Mouse (Mus musculus) liver, embryonic 14.5 days (tissue): ENCODE measurements around the gene Gprc5b. TPM values are rescaled to one million over a fixed set of nuclear protein-coding genes. Genes with fewer than 3 reads are reported as not detected.
A peak's percentile ranks its signal among the peaks of the same experiment; 100 is the strongest.

Experiments
- ATAC-seq: fragments of 200-750 bp; cut with Nextera tagmentation; 2 replicates; pipeline ENCODE4 v1.8.0; 2017; ENCODE audit warnings: moderate number of reproducible peaks, mild to moderate bottlenecking, moderate library complexity; ENCODE audit not compliant: insufficient read depth
- DNase-seq, 3 experiments: peaks; one replicate each; pipeline ENCODE4 v3.0.0-alpha.2; 2012 to 2013; ENCODE audit warnings: low read depth in 3 of 3, low spot score in 3 of 3
- H3K27ac ChIP-seq: fragments of 300-500 bp; sonication (generic); 2 replicates; pipeline ENCODE4 v1.5.1; 2014; ENCODE audit warnings: moderate library complexity, mild to moderate bottlenecking, control low read depth, inconsistent platforms
- H3K27me3 ChIP-seq: fragments of 300-500 bp; sonication (generic); 2 replicates; pipeline ENCODE4 v1.6.1; 2014; ENCODE audit warnings: mild to moderate bottlenecking, low read length, moderate library complexity; ENCODE audit not compliant: control insufficient read depth, insufficient read depth
- H3K36me3 ChIP-seq: fragments of 300-500 bp; sonication (generic); replicated peaks from 2 replicates; pipeline ENCODE4 v1.6.1; 2014; ENCODE audit warnings: low read depth; ENCODE audit not compliant: control insufficient read depth, insufficient read depth
- H3K4me1 ChIP-seq, 2 experiments: fragments of 200-500 bp in 1 of 2; fragments of 300-500 bp in 1 of 2; sonication (generic) in 1 of 2; replicated peaks; 2 replicates each; pipeline ENCODE4 v1.6.1; 2012 to 2014; ENCODE audit warnings: antibody characterized with exemption in 1 of 2, inconsistent platforms in 1 of 2, low read length in 1 of 2; ENCODE audit not compliant: control insufficient read depth in 2 of 2, insufficient read depth in 2 of 2
- H3K4me2 ChIP-seq: fragments of 300-500 bp; sonication (generic); 2 replicates; pipeline ENCODE4 v1.6.1; 2014; ENCODE audit warnings: low read depth, mild to moderate bottlenecking, control low read depth, moderate library complexity
- H3K4me3 ChIP-seq, 2 experiments: fragments of 200-500 bp in 1 of 2; fragments of 300-500 bp in 1 of 2; sonication (generic) in 1 of 2; 2 replicates each; pipeline ENCODE4 v1.5.1; 2012 to 2014; ENCODE audit warnings: low read depth in 2 of 2, low read length in 2 of 2, mild to moderate bottlenecking in 2 of 2, control low read depth in 1 of 2, inconsistent platforms in 1 of 2, moderate library complexity in 1 of 2; ENCODE audit not compliant: insufficient read depth in 1 of 2
- H3K9ac ChIP-seq: fragments of 300-500 bp; sonication (generic); replicated peaks from 2 replicates; pipeline ENCODE4 v1.6.1; 2014; ENCODE audit warnings: mild to moderate bottlenecking, control low read depth, moderate library complexity
- H3K9me3 ChIP-seq: fragments of 300-500 bp; sonication (generic); 2 replicates; pipeline ENCODE4 v1.6.1; 2016; ENCODE audit warnings: low read length, mixed read lengths; ENCODE audit not compliant: control insufficient read depth
- CTCF ChIP-seq: IDR thresholded peaks from 2 replicates; pipeline ENCODE4 v1.5.1; 2016; ENCODE audit warnings: antibody characterized with exemption, low read depth, control low read depth
- EP300 ChIP-seq: IDR thresholded peaks from 2 replicates; pipeline ENCODE4 v1.6.1; 2016; ENCODE audit warnings: antibody characterized with exemption, low read depth
- WGBS: fragments of 180-500 bp; shearing (Covaris S2); extraction: QIAGEN DNeasy Blood & Tissue Kit; methylation state at CpG from one replicate; pipeline ENCODE4 v1.1.7; 2014; ENCODE audit not compliant: insufficient replicate concordance; 5-methylcytosine and 5-hydroxymethylcytosine counted together
- polyA plus RNA-seq, 2 experiments: library from polyadenylated mRNA; depleted of rRNA in 1 of 2; stranded (reverse) in 1 of 2; unstranded in 1 of 2; fragments of >200 nt; fragmentation: Nextera tagmentation in 1 of 2; extraction: Ambion mirVana in 1 of 2; gene quantifications; 2 replicates each; pipeline versions ENCODE4 v1.2.1 to v1.2.3; 2012 to 2014

The Gprc5b gene
- polyA plus RNA-seq (2012; rRNA removed) (0.47 and 0.76 TPM in 2 replicates), polyA plus RNA-seq (2014; fragmentation: Nextera tagmentation; extraction: Ambion mirVana) (0.30 and 0.58 TPM in 2 replicates)

DNA sequence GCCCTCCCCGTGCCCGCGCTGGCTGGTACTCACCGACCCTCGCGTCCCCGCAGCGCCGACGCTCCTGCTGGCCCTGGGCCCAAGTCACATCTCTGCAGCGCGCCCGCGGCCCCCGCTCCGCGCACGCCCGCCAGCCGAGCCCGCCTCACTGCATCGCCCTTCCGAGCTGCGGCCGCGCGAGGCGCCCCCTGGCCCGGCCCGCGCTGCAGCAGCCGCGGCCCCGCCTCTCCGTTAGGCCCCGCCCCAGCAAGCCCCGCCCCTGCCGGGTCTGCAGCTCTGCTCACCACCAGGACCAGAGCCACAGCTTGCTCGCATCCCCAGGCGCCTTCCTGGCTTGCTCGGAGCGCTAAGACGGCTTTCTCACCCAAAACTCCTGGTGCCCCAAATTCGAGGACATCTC is at the start of gene Gprc5b:
TSS of gene Gprc5b (minus strand) at position 205 of the 400 bp plus-strand sequence.
- Histone ChIP-seq H3K9ac (no peak within 1 kb of the TSS), H3K27ac (no peak within 1 kb of the TSS), H3K36me3 (no peaks in the 10 kb centered on the region), H3K9me3 (no peaks in the 10 kb centered on the region), H3K27me3 (peaks cover 29% of the 10 kb centered on the region), H3K4me2 (peak within 1 kb of the TSS; percentile 60), H3K4me3 (peak within 1 kb of the TSS; percentile 44 to 46), H3K4me1 (peaks cover 0 to 6% of the 10 kb centered on the region in 2 experiments; a peak in 2 of 4 replicates)
- TF ChIP-seq EP300 (no peak), CTCF (no peak)
- peak; percentile 77 for ATAC-seq
- peak in 1 of 3 experiments; percentile 19 for DNase-seq
- WGBS = under 1% methylated on average over 33 of the region's 44 CpGs

DNA sequence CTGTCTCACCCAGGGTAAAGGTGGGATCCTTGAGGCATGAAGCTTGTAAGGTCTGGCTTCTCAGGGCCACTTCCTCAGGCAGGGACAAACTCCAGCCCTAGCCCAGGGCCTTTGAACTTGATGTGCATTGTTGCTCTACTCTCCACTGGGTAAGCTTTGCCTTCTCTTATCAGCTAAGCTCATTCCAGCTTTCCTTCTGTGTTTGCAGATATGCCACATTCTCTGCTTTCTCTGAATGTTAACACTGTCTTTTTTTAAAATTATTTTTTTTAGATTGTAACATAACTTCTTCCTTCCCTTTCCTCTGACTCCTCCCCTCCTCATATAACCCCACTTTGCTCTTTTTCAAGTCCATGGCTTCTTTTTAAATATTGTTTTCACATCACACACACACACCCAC is 46.5 kb upstream of the Gprc5b start:
- ATAC-seq = no peak
- Histone ChIP-seq H3K4me1 (no peaks in the 10 kb centered on the region), H3K9ac (no peak overlapping the region), H3K27ac (no peak overlapping the region), H3K4me2 (no peak overlapping the region), H3K36me3 (no peaks in the 10 kb centered on the region), H3K4me3 (no peak overlapping the region), H3K27me3 (no peaks in the 10 kb centered on the region), H3K9me3 (no peaks in the 10 kb centered on the region)
- no peak for DNase-seq
- TF ChIP-seq CTCF = no peak
- no peak for TF ChIP-seq EP300

DNA sequence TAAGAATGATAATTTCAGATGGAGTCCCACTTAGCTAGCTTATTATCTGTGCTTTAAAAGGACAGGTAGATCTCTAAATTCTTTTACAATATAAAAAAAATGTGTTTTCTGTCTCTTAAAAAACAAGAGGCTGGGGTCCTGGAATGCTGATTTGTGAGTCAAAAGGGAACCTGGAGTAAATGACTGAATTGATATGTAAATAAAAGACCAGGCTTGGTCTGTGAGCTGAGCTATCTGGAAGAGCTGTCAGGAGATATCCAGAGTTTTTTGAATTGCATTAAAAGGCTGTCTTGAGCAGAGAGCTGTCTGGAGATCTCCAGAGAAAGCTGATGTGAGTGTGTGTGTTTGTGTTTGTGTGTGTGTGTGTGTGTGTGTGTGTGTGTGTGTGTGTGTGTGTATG is 42.6 kb upstream of the Gprc5b start:
- DNase-seq = no peak
- no peak for ATAC-seq
- H3K27me3 ChIP-seq = no peaks in the 10 kb centered on the region
- H3K4me3 ChIP-seq = no peak overlapping the region
- H3K4me1 ChIP-seq = no peaks in the 10 kb centered on the region
- no peaks in the 10 kb centered on the region for H3K36me3 ChIP-seq
- no peaks in the 10 kb centered on the region for H3K9me3 ChIP-seq
- no peak overlapping the region for H3K4me2 ChIP-seq
- H3K9ac ChIP-seq = no peak overlapping the region
- H3K27ac ChIP-seq = no peak overlapping the region
- TF ChIP-seq CTCF (no peak), EP300 (no peak)

DNA sequence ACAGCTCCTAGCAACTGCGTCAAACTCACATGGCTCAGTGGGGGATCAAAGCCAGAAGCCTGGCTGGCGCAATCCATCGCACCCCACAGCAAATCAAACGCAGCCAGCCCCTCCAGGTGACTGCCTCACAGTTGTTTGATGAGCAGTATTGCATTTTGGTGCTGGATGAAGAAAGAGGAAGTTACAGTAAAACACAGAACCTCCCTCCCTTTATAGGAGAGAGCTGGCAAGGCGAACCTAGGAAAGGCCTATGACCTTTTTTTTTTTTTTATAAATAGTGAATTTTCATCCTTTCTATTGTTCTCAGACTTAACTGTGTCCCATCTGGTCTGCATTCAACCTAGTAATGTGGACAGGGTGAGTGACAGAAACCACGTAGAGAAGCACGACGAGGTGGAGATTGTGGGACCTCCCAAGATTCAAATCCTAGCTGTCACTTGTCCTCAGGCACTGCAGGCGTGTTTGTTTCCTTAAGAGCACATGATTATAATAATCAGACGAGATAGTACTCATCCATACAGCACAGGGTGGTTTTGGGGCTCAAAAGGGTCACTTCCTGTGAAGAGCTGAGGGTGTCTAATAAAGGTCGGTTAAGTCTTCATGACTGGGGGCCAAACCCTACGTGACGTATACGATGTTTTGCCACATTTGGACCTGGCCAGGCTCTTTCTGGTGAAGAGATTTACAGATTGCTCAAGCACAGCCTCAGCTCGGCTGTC is 39.4 kb upstream of the Gprc5b start:
- Histone ChIP-seq H3K36me3 (no peaks in the 10 kb centered on the region), H3K4me1 (no peaks in the 10 kb centered on the region), H3K4me3 (no peak overlapping the region), H3K9ac (no peak overlapping the region), H3K9me3 (no peaks in the 10 kb centered on the region), H3K27ac (no peak overlapping the region), H3K27me3 (no peaks in the 10 kb centered on the region), H3K4me2 (no peak overlapping the region)
- WGBS = 47% methylated on average over 15 of the region's 15 CpGs
- TF ChIP-seq CTCF (no peak), EP300 (no peak)
- ATAC-seq = no peak
- DNase-seq = no peak

DNA sequence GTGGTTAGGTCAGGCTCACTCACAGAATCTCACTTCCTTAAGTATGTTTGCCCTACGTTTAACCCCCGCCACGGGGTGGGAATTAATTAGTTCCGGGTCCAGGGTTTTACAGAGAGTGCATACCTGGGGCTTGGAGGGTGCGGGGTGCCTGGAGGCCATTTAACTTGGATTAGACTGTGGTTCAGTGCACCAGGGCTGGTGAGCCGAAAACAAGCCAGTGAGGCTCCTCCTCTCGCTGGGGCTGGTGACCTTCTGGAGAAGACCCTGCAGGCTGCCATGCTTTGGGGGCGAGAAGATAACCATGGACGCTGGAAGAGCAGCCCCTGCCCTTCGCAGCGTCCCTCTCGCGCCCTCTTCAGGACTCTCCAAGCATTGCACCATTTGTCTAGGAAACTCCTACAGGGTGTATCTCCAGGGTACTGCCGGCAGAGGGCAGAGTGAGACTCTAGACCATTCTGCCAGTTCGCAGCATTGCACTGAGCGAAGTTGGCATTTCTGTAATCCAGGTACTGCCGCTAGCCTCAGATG is 28.4 kb upstream of the Gprc5b start:
- Histone ChIP-seq H3K4me1 (no peaks in the 10 kb centered on the region), H3K9me3 (no peaks in the 10 kb centered on the region), H3K27me3 (no peaks in the 10 kb centered on the region), H3K4me2 (no peak overlapping the region), H3K9ac (no peak overlapping the region), H3K4me3 (no peak overlapping the region), H3K36me3 (no peaks in the 10 kb centered on the region), H3K27ac (no peak overlapping the region)
- WGBS = 19% methylated on average over 17 of the region's 17 CpGs
- TF ChIP-seq CTCF = peak; percentile 80
- TF ChIP-seq EP300 = no peak
- peak; percentile 20 to 34 (median 26) for DNase-seq
- no peak for ATAC-seq
